Mouse (Mus musculus) heart, embryonic 11.5 days (tissue): ENCODE data around the gene Dennd1a. TPM values are rescaled to one million over a fixed set of nuclear protein-coding genes. Genes with fewer than 3 reads are reported as not detected.

ENCODE experiments used
- ATAC-seq: fragments of 200-750 bp; cut with Nextera tagmentation; replicated peaks from 2 replicates; pipeline ENCODE4 v1.8.0; 2017; ENCODE audit warnings: moderate library complexity; ENCODE audit not compliant: insufficient number of reproducible peaks, low FRiP score, low TSS enrichment
- H3K27ac ChIP-seq: fragments of 300-500 bp; sonication (generic); 2 replicates; pipeline ENCODE4 v1.5.1; 2014; ENCODE audit warnings: mild to moderate bottlenecking, low read depth, low read length
- H3K27me3 ChIP-seq: fragments of 300-500 bp; sonication (generic); 2 replicates; pipeline ENCODE4 v1.6.1; 2014; ENCODE audit warnings: mild to moderate bottlenecking, low read length, mixed read lengths; ENCODE audit not compliant: control insufficient read depth, insufficient read depth
- H3K36me3 ChIP-seq: fragments of 300-500 bp; sonication (generic); 2 replicates; pipeline ENCODE4 v1.6.1; 2014; ENCODE audit warnings: mild to moderate bottlenecking, low read length, moderate library complexity, mixed read lengths; ENCODE audit not compliant: control insufficient read depth, insufficient read depth
- H3K4me1 ChIP-seq: fragments of 300-500 bp; sonication (generic); 2 replicates; pipeline ENCODE4 v1.6.1; 2014; ENCODE audit warnings: low read length; ENCODE audit not compliant: control insufficient read depth, insufficient read depth
- H3K4me2 ChIP-seq: fragments of 300-500 bp; sonication (generic); 2 replicates; pipeline ENCODE4 v1.6.1; 2014; ENCODE audit warnings: mild to moderate bottlenecking, moderate library complexity
- H3K4me3 ChIP-seq: fragments of 300-500 bp; sonication (generic); 2 replicates; pipeline ENCODE4 v1.5.1; 2014; ENCODE audit warnings: low read depth, low read length
- H3K9ac ChIP-seq: fragments of 300-500 bp; sonication (generic); 2 replicates; pipeline ENCODE4 v1.6.1; 2014; ENCODE audit warnings: mild to moderate bottlenecking, low read depth, low read length, moderate library complexity
- H3K9me3 ChIP-seq: fragments of 300-500 bp; sonication (generic); replicated peaks from 2 replicates; pipeline ENCODE4 v1.6.1; 2016; ENCODE audit warnings: low read length; ENCODE audit not compliant: control insufficient read depth
- WGBS: fragments of 180-500 bp; shearing (Covaris S2); extraction: QIAGEN DNeasy Blood & Tissue Kit; methylation state at CpG from one replicate; pipeline ENCODE4 v1.1.7; 2014; ENCODE audit not compliant: insufficient replicate concordance; 5-methylcytosine and 5-hydroxymethylcytosine counted together
- polyA plus RNA-seq: library from polyadenylated mRNA; unstranded; fragments of >200 nt; fragmentation: Nextera tagmentation; extraction: Ambion mirVana; gene quantifications from 2 replicates; pipeline ENCODE4 v1.2.1, GENCODE M21; 2014

Dennd1a gene
- polyA plus RNA-seq, 1 experiment from 2014 or later: 9.6 TPM

DNA sequence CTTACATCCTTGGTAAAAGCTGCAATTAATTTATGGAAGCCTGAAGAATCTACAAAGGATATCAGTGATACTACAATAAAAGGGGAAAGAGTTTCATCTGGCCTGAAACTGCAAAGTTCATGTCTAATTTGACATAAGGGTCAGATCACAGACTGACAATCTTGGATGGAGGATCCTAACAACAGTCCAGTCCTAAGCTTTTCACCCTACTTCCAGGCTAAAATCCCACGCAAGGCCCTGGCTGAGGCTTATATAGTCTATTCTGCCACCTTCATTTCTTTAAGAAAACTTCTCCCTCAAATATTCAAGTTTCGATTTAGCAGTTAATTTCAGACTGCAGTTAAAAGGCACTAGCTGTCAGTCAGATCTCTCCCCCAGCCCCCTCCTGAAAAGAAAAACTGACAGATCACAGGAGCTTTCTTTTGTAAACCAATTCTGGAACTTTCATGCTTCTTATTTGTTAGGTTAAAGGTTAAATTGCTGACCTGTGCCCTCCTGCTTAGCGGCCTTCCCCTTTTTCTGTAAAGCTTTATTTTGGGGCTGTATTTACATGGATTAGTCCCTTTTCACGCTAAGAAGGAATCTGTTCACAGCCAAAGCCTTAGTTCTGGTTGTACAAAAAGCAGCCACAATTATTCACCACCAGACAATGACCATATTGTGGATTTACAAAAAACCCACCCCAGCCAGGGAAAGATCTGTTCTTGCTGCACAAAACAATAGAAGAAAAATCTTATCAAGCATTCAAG is 66.3 kb downstream of the Dennd1a start:
- Histone ChIP-seq H3K36me3 (no peaks in the 10 kb centered on the region), H3K4me1 (no peaks in the 10 kb centered on the region), H3K27me3 (no peaks in the 10 kb centered on the region), H3K27ac (no peak overlapping the region), H3K9me3 (no peaks in the 10 kb centered on the region), H3K4me3 (no peak overlapping the region), H3K9ac (no peak overlapping the region), H3K4me2 (no peak overlapping the region)
- WGBS: 46% methylated on average over 4 of the region's 4 CpGs
- no peak for ATAC-seq

DNA sequence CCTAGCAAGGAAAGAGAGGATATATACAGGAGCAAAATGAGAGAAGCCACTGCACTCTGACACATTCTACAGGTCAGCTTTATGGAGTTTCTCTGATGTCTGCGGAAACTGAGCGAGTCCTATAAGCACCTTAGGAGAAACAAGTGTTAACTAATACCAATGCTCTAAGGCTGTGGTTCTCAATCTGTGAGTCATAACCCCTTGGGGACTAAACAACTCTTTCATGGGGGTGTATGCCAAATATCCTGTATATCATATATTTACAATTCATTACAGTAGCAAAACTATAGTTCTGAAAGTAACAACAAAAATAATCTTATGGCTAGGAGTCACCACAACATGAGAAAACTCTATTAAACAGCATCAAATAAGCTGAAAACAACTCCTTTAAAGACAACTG is 67.5 kb downstream of the Dennd1a start:
- Histone ChIP-seq H3K27me3 (no peaks in the 10 kb centered on the region), H3K36me3 (no peaks in the 10 kb centered on the region), H3K9me3 (no peaks in the 10 kb centered on the region), H3K4me1 (no peaks in the 10 kb centered on the region), H3K4me3 (no peak overlapping the region), H3K4me2 (no peak overlapping the region), H3K27ac (no peak overlapping the region), H3K9ac (no peak overlapping the region)
- 87% methylated on average over 2 of the region's 2 CpGs for WGBS
- ATAC-seq: no peak

DNA sequence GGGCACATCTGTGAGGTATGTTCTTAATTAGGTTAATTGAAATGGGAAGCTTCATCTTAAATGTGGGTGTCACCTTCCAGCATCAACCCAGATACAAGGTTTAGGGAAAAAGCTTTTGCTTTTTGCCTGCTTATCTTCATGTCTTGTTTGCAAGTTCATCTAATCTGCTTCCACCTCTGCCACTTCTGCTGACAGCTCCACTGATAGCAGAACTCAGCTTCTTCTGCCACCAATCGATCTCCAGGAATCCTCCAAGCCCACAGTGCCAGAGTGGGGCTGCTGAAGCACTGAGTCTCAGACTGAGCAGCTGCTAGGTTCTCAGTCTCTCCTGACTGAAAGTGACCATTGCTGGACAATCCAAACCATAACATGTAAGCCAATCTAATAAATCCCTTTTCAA is 74.1 kb downstream of the Dennd1a start:
- Histone ChIP-seq H3K27me3 (no peaks in the 10 kb centered on the region), H3K9me3 (no peaks in the 10 kb centered on the region), H3K4me2 (no peak overlapping the region), H3K9ac (no peak overlapping the region), H3K4me3 (no peak overlapping the region), H3K4me1 (no peaks in the 10 kb centered on the region), H3K27ac (no peak overlapping the region), H3K36me3 (no peaks in the 10 kb centered on the region)
- ATAC-seq: no peak
- 23% methylated on average over 1 of the region's 1 CpGs for WGBS

DNA sequence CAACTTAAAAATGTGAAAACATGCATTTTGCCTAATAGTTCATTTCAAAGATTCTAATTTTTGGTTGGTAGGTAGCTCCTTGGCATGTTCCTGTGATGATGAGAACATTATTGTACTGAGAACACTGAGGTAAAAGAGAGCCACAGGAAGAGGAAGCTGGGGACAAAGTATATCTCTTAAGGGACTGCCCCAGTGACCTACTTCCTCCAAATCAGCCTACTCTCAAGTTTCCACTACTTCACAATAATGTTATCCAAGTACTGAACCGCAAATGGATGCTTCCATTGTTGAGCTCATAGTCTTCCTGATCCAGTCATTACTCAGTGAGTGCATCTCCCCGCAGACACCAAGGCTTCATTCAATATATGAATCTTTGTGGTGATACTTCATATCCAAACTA is 75.8 kb downstream of the Dennd1a start:
- ATAC-seq: no peak

DNA sequence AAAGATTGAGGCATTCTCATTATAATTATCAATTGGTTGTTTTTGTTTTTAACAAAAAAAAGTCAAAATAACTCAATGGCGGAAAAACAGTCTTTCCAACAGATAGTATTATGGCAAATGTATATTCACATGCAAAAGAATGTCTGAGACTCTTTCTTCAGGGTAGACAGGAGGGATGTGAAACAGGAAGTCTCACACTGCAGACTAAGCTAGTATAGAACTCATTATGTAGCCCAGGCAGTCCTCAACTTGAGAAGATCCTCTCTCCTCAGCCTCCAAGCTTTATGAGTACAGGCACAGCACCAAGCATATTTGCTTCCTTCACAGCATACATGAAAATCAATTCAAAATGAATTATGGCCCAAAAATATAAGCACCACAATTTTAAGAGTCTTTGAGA is 79.4 kb downstream of the Dennd1a start:
- WGBS: 93% methylated on average over 1 of the region's 1 CpGs
- ATAC-seq: no peak
- H3K36me3 ChIP-seq: no peaks in the 10 kb centered on the region
- H3K9me3 ChIP-seq: no peaks in the 10 kb centered on the region
- no peak overlapping the region for H3K4me3 ChIP-seq
- H3K27me3 ChIP-seq: no peaks in the 10 kb centered on the region
- H3K4me1 ChIP-seq: peaks cover 3% of the 10 kb centered on the region; the same call in 1 of the 2 replicates
- no peak overlapping the region for H3K4me2 ChIP-seq
- H3K9ac ChIP-seq: no peak overlapping the region
- no peak overlapping the region for H3K27ac ChIP-seq

More for the DNA sequence above, 75.8 kb downstream of the Dennd1a start:
- Histone ChIP-seq H3K9ac (no peak overlapping the region), H3K27ac (no peak overlapping the region), H3K27me3 (no peaks in the 10 kb centered on the region), H3K4me3 (no peak overlapping the region), H3K4me1 (no peaks in the 10 kb centered on the region), H3K9me3 (no peaks in the 10 kb centered on the region), H3K36me3 (no peaks in the 10 kb centered on the region), H3K4me2 (no peak overlapping the region)
- 83% methylated on average over 2 of the region's 2 CpGs for WGBS

DNA sequence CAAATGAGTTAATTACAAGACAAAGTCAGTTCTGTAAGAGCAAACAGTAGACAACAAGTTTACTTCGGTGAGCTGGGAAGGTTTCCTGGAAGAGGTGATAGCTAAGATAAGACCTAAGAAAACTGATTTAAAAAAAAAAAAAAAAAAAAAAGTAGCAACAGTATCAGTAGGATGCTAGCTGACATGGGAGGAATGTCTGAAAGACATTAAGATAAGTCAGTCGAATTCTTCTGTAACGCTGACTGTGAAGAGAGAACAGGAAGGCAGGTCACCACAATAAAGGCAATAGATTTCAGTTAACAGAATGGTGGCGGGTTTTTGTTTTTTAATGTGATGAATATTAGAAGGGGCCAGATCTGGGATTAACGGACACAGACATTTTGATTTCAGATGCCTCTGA is 81.9 kb downstream of the Dennd1a start:
- Histone ChIP-seq H3K27ac (no peak overlapping the region), H3K9ac (no peak overlapping the region), H3K4me2 (no peak overlapping the region), H3K36me3 (no peaks in the 10 kb centered on the region), H3K4me1 (peaks cover 3% of the 10 kb centered on the region; the same call in 1 of the 2 replicates), H3K27me3 (no peaks in the 10 kb centered on the region), H3K4me3 (no peak overlapping the region), H3K9me3 (no peaks in the 10 kb centered on the region)
- ATAC-seq: no peak
- 29% methylated on average over 5 of the region's 5 CpGs for WGBS

DNA sequence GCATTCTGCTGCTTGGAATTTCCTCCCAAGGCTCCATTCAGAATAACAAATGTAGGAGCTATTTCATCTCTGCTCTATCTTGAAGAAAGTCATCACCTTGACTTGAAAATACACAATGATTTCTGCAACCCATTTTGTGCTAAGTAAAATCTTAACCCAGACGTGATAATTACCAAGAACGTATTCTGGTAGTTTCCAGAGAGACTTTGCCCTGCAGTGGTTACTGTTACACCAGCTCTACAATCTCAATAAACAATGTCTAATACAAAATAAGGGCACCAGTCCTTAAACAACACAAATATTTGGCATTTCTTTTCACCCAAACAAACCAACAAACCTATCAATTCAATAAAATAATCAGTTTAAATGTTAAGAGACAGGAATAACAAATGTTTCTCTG is 82.5 kb downstream of the Dennd1a start:
- Histone ChIP-seq H3K4me2 (no peak overlapping the region), H3K4me3 (no peak overlapping the region), H3K36me3 (no peaks in the 10 kb centered on the region), H3K9me3 (no peaks in the 10 kb centered on the region), H3K27ac (no peak overlapping the region), H3K9ac (no peak overlapping the region), H3K27me3 (no peaks in the 10 kb centered on the region), H3K4me1 (peaks cover 3% of the 10 kb centered on the region; the same call in 1 of the 2 replicates)
- no peak for ATAC-seq
- WGBS: 47% methylated on average over 2 of the region's 2 CpGs

DNA sequence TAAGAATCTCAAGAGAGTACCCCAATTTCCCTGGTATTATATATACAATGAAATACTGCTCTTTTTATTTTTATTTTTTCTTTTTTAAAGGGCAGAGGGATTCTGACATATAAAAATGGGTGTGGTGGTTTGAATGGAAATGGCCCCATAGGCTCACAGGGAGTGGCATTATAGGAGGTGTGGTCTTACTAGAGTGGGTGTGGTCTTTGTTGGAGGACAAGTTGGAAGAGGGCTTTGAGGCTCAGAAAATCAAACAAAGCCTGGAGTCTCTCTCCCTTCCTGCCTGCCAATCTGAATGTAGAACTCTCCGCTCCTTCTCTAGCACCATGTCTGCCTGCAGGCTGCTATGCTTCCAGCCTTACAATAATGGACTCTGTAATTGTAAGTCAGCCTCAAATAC is 89.1 kb downstream of the Dennd1a start:
- 92% methylated on average over 1 of the region's 1 CpGs for WGBS
- Histone ChIP-seq H3K27ac (no peak overlapping the region), H3K4me2 (no peak overlapping the region), H3K9ac (no peak overlapping the region), H3K4me1 (no peaks in the 10 kb centered on the region), H3K4me3 (no peak overlapping the region), H3K36me3 (no peaks in the 10 kb centered on the region), H3K27me3 (no peaks in the 10 kb centered on the region), H3K9me3 (no peaks in the 10 kb centered on the region)
- ATAC-seq: no peak
